Mouse (Mus musculus) ovary, adult 10 weeks (tissue): ENCODE results near the gene Ppm1e. TPM values are rescaled to one million over a fixed set of nuclear protein-coding genes. Genes with fewer than 3 reads are reported as not detected.

Source experiments
- polyA plus RNA-seq: library from polyadenylated mRNA; stranded (reverse); fragments of 350-450 nt; fragmentation: Illumina TruSeq; extraction: RNeasy Lipid Tissue Mini Kit (QIAGEN cat#74804); gene quantifications from one replicate; pipeline ENCODE4 v1.2.3, GENCODE M21; 2014

Gene Ppm1e
- 53.1 TPM for polyA plus RNA-seq

GRCm38 (mm10) chr11:87358331-87359261, at the start of gene Ppm1e:
TSS of gene Ppm1e (minus strand) at chr11:87359023.

GRCm38 (mm10) chr11:87404876-87405275, 46.1 kb upstream of the Ppm1e start, which contains the start of the genes Rad51c and Tex14:
TSS of gene Rad51c (minus strand) at chr11:87404954.
TSS of gene Tex14 (plus strand) at chr11:87405065.

Other genes with a start within 250 kb of the Ppm1e start
- gene Ska2, start 249.8 kb downstream of the Ppm1e start, polyA plus RNA-seq = 95.0 TPM
- gene Trim37, start 231.9 kb downstream of the Ppm1e start, polyA plus RNA-seq = 72.7 TPM
- gene Rad51c, start 45.9 kb upstream of the Ppm1e start, polyA plus RNA-seq = 11.1 TPM
- gene Tex14, start 46.0 kb upstream of the Ppm1e start, polyA plus RNA-seq = 33.4 TPM
- not detected for gene Gm11492, start 207.6 kb upstream of the Ppm1e start, polyA plus RNA-seq
- gene Sept4, start 209.9 kb upstream of the Ppm1e start, polyA plus RNA-seq = 4.3 TPM
- gene Mtmr4, start 233.1 kb upstream of the Ppm1e start, polyA plus RNA-seq = 30.2 TPM